Comparison of ENCODE assay signal across 9 mouse cellular contexts in the genomic region with DNA sequence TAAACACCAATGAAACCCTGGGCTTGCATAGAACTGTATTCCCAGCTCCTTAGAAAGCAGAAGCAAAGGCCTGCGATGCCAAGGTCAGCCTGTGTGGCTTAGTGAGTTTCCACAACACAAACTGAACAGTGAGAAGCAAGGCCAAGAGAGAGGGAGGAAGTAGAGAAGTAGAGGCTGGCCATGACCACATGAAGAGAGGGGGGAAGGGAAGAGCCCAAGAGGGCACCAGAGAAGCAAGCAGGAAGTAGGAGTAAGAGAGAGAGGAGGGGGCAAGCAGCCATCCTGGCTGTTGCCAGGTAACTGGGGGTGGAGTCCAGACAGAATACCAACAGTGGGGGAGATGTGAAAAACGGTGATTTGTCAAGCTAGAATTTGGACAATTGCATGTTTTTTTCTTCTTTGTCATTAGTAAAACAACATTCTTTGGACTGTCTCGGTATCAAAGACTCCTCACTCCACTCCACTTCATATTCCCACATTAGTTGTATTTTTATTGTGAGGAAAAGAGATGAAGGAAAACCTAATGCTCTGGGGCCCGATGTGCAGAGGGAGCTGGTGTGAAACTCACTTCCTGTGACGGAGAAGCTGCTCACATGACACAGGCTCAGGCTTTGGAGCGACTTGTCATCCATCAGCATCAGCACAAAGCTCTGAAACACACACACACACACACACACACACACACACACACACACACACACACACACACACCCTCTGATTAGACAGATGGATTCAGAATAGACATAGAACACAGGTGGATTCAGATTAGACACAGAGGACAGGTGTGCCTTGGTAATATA.
DNase-seq lines count a peak whose midpoint lies in the region; ATAC-seq and TF ChIP-seq lines count a peak whose summit lies in the region.
"Had no signal": no experiment of that assay in that cellular context is flagged by ENCODE, and none has a peak within 500 bp of the region (broad histone marks: within the 10 kb centered on the region; RNA-seq: fewer than 3 reads in every experiment).

No protein-coding gene starts in this region.

- POLR2A ChIA-PET in Patski (lab: Charles Lee) = interaction anchor here (0.8 to 1.4 kb wide), 4 partner anchors 23 to 147 kb away, joined by 3 to 5 read pairs (median 3); no protein-coding TSS in a partner anchor

- TF ChIP-seq CTCF in Patski (IDR thresholded peaks at IDR 0.05) = no peak

- in situ Hi-C loops in Patski (cut with MboI; ENCODE audit: low pct_unique_long_range_greater_than_20kb) = loop anchor here (25.0 kb wide), 1 partner anchor 139 kb away; no protein-coding TSS in a partner anchor

- no peak for DNase-seq in hindbrain, embryonic 11.5 days (ENCODE audit: low spot score)
- no peak for DNase-seq in Patski (ENCODE audit: low read depth, low spot score)
- DNase-seq in spleen, adult 18-20 months = peak; percentile 49 to 59
- no peak for DNase-seq in MN1 (ENCODE audit: low spot score)
- DNase-seq in left cerebral cortex, adult 8-10 months (ENCODE audit: low spot score in 2 of 2) = no peak
- no peak for DNase-seq in right cerebral cortex, postnatal 10 days (ENCODE audit: low spot score in 2 of 2)

- H3K27ac ChIP-seq in hindbrain, embryonic 11.5 days (ENCODE audit: low read depth, low read length) = no peak overlapping the region
- H3K27ac ChIP-seq in hindbrain, embryonic 16.5 days (ENCODE audit: low read depth, low read length) = no peak overlapping the region
- peak overlapping the region; percentile 68 for H3K27ac ChIP-seq in kidney, embryonic 15.5 days

- no peaks in the 10 kb centered on the region for H3K27me3 ChIP-seq in hindbrain, embryonic 11.5 days (ENCODE audit: control insufficient read depth, insufficient read depth, low read length)
- H3K27me3 ChIP-seq in hindbrain, embryonic 16.5 days (replicated peaks; ENCODE audit: control insufficient read depth, insufficient read depth, low read length) = no peaks in the 10 kb centered on the region
- H3K27me3 ChIP-seq in Patski = no peaks in the 10 kb centered on the region
- H3K27me3 ChIP-seq in kidney, embryonic 15.5 days = no peaks in the 10 kb centered on the region

- H3K36me3 ChIP-seq in hindbrain, embryonic 11.5 days (ENCODE audit: control insufficient read depth, insufficient read depth, low read length) = no peaks in the 10 kb centered on the region
- H3K36me3 ChIP-seq in hindbrain, embryonic 16.5 days (ENCODE audit: control insufficient read depth, insufficient read depth, low read length) = no peaks in the 10 kb centered on the region
- no peaks in the 10 kb centered on the region for H3K36me3 ChIP-seq in kidney, embryonic 15.5 days

- CTCF ChIA-PET in Patski (lab: Charles Lee) = interaction anchor here (0.9 to 2.4 kb wide), 11 partner anchors 8 to 189 kb away, joined by 3 to 12 read pairs (median 4); no protein-coding TSS in a partner anchor

- no peaks in the 10 kb centered on the region for H3K4me1 ChIP-seq in hindbrain, embryonic 11.5 days (replicated peaks; ENCODE audit: control insufficient read depth, insufficient read depth, low read length)
- peaks cover 2% of the 10 kb centered on the region; the same call in 1 of the 2 replicates for H3K4me1 ChIP-seq in hindbrain, embryonic 16.5 days (ENCODE audit: control insufficient read depth, insufficient read depth, low read depth, low read length)
- peaks cover 46% of the 10 kb centered on the region for H3K4me1 ChIP-seq in kidney, embryonic 15.5 days

- H3K9ac ChIP-seq in hindbrain, embryonic 11.5 days (ENCODE audit: low read depth, low read length) = no peak overlapping the region
- H3K9ac ChIP-seq in hindbrain, embryonic 16.5 days (ENCODE audit: low read depth, low read length) = no peak overlapping the region
- no peak overlapping the region for H3K9ac ChIP-seq in kidney, embryonic 15.5 days

- no peak overlapping the region for H3K4me2 ChIP-seq in hindbrain, embryonic 11.5 days (replicated peaks; ENCODE audit: low read depth, low read length)
- H3K4me2 ChIP-seq in hindbrain, embryonic 16.5 days (ENCODE audit: low read length) = no peak overlapping the region
- H3K4me2 ChIP-seq in kidney, embryonic 15.5 days = no peak overlapping the region

- H3K9me3 ChIP-seq in hindbrain, embryonic 11.5 days (ENCODE audit: control insufficient read depth, low read length) = no peaks in the 10 kb centered on the region
- H3K9me3 ChIP-seq in hindbrain, embryonic 16.5 days (ENCODE audit: control insufficient read depth, low read length) = no peaks in the 10 kb centered on the region
- no peaks in the 10 kb centered on the region for H3K9me3 ChIP-seq in kidney, embryonic 15.5 days (replicated peaks)

- 52% methylated on average over 6 of the region's 6 CpGs for WGBS in hindbrain, embryonic 11.5 days
- 47% methylated on average over 6 of the region's 6 CpGs for WGBS in hindbrain, embryonic 16.5 days
- 50% methylated on average over 6 of the region's 6 CpGs for WGBS in kidney, embryonic 15.5 days

- H3K4me3 ChIP-seq in hindbrain, embryonic 11.5 days (ENCODE audit: low read depth, low read length) = no peak overlapping the region
- no peak overlapping the region for H3K4me3 ChIP-seq in hindbrain, embryonic 16.5 days (ENCODE audit: low read length)
- H3K4me3 ChIP-seq in kidney, embryonic 15.5 days (replicated peaks) = no peak overlapping the region
- H3K4me3 ChIP-seq: heart, adult 2 months had no signal

- peak; percentile 53; the same call in 1 of the 2 replicates for ATAC-seq in hindbrain, embryonic 11.5 days (ENCODE audit: low FRiP score)
- no peak for ATAC-seq in hindbrain, embryonic 16.5 days
- peak; percentile 19 for ATAC-seq in Patski
- ATAC-seq in kidney, embryonic 15.5 days (replicated peaks; ENCODE audit: low FRiP score) = peak; percentile 69

Comparison
In these comparisons a context has a peak if more than half of its experiments do, and no peak if none do; other contexts are left out.
1. DNase-seq: peak in spleen, adult 18-20 months (2 of 2); none in hindbrain, embryonic 11.5 days (single experiment), Patski (single experiment), MN1 (single experiment), left cerebral cortex, adult 8-10 months (0 of 2) and right cerebral cortex, postnatal 10 days (0 of 2).